Mouse (Mus musculus) stomach, postnatal 0 days (tissue): Measurements from ENCODE around the gene Acss1.

ENCODE experiments used
- CTCF ChIP-seq: IDR thresholded peaks from 2 replicates; pipeline ENCODE4 v1.5.1; 2016; ENCODE audit warnings: antibody characterized with exemption, low read depth, mild to moderate bottlenecking, moderate library complexity
- EP300 ChIP-seq: optimal IDR thresholded peaks from 2 replicates; pipeline ENCODE3; 2016; ENCODE audit warnings: antibody characterized with exemption

GRCm38 (mm10) chr2:150572463-150572862 lies 95.8 kb downstream of the Acss1 start:
- no peak for TF ChIP-seq EP300
- TF ChIP-seq CTCF, result no peak
